Mouse (Mus musculus): ENCODE measurements around the gene Rbsn. TPM values are rescaled to one million over a fixed set of nuclear protein-coding genes. Genes with fewer than 3 reads are reported as not detected.

Rbsn gene
- 26.4 and 30.1 TPM in 2 replicates for polyA plus RNA-seq (2016; fragmentation: Nextera tagmentation; extraction: Ambion mirVana)

DNA sequence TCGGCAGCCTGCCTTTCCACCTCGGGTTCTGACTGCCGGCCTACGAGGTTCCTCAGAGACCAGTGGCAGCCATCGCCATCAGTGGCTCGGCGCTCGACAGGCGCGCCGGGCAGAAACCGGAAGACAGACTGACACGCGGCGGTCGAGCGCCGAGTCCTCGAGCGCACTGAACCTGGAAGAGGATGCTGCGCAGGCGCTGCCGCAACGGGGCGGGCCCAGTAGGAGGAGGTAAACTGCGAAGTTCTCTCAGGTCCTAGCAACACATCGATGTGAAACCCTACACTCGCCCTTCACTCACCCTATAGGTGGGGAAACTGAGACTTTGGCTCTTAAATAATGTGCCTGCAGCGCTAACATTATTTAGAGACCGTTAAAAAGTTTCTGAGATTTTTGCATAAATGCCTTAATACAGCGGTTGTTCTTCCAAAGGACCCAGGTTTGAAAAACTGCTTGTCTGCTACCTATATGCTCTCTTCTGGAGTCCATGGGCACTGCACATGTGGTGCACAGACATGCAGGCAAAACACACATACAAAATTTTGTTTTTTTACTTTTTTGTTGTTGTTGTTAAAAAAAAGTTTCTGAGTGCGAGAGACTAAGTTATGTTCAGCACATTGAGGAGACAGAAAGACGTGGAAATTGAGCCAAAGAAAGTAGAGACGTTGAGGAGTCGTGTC lies at the start of gene Rbsn:
Gene Rbsn (minus strand): TSS at position 153 of the 677 bp plus-strand sequence.
- H3K9me3 ChIP-seq (replicated peaks) = no peaks in the 10 kb centered on the region
- peak within 1 kb of the TSS; percentile 90 for H3K27ac ChIP-seq
- WGBS = 11% methylated on average over 35 of the region's 35 CpGs
- H3K4me1 ChIP-seq = peaks cover 10% of the 10 kb centered on the region
- peaks cover 16% of the 10 kb centered on the region for H3K36me3 ChIP-seq
- peak within 1 kb of the TSS; percentile 99 for H3K4me3 ChIP-seq
- H3K27me3 ChIP-seq (ENCODE audit: low read depth, poor library complexity, severe bottlenecking) = no peaks in the 10 kb centered on the region
- DNase-seq (ENCODE audit: low spot score) = peak; percentile 97

DNA sequence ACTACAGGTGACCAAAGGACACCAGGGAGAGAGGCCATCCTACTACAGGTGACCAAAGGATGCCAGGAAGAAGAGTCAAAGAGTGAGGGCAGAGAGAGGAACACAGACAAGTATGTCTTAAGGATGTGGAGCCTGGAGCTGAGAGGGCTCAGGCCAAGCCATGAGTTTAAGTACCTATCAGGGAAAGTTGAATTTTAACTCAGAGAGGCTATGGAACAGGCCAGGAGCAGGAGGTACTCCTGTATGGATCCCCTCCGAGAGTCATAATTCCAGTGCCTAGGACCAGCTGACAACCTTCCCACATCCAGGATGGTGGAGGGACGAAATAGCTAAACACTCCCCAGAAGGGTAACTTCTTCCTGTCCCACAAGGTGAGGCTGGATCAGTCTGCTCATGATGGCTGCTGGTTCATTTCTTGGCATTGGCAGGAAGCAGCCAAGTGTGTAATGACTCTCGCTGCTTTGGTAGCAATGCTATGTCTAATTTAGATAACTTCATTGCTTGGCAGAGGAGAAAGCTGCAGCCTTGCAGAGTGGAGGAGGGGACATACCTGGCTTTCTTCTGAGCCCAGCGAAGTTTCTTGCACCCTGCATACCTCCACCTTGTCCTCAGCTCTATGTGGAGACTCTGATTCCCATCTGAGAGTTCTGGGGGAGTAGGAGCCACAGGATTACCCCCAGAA lies 46.6 kb upstream of the Rbsn start:
- Histone ChIP-seq H3K27ac (no peak overlapping the region), H3K4me1 (peaks cover 5% of the 10 kb centered on the region; the same call in 1 of the 2 replicates), H3K4me3 (no peak overlapping the region), H3K36me3 (no peaks in the 10 kb centered on the region), H3K27me3 (ENCODE audit: low read depth, poor library complexity, severe bottlenecking) (no peaks in the 10 kb centered on the region), H3K9me3 (replicated peaks) (no peaks in the 10 kb centered on the region)
- no peak for DNase-seq (ENCODE audit: low spot score)
- WGBS = 86% methylated on average over 4 of the region's 4 CpGs

DNA sequence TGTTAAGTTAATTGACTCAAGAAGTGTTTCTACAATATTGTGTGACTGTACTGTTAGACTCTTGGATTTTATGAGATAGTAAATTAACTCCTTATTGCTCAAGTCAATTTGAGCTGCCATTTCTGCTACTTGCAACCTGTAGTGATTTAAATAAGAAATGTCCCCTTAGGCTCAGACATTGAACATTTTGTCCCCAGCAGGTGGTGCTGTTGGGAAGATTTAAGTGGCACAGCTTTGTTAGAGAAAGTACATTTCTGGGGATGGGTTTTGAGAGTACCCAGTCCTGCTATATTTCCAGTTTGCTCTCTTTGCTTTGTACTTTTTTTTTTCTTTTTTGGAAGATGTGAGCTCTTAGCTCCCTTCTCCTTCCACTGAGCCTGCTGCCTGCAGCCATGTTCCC lies 40.6 kb upstream of the Rbsn start:
- H3K9me3 ChIP-seq (replicated peaks) = no peaks in the 10 kb centered on the region
- no peaks in the 10 kb centered on the region for H3K36me3 ChIP-seq
- no peaks in the 10 kb centered on the region for H3K27me3 ChIP-seq (ENCODE audit: low read depth, poor library complexity, severe bottlenecking)
- H3K27ac ChIP-seq = no peak overlapping the region
- H3K4me1 ChIP-seq = no peaks in the 10 kb centered on the region
- no peak for DNase-seq (ENCODE audit: low spot score)
- H3K4me3 ChIP-seq = no peak overlapping the region

DNA sequence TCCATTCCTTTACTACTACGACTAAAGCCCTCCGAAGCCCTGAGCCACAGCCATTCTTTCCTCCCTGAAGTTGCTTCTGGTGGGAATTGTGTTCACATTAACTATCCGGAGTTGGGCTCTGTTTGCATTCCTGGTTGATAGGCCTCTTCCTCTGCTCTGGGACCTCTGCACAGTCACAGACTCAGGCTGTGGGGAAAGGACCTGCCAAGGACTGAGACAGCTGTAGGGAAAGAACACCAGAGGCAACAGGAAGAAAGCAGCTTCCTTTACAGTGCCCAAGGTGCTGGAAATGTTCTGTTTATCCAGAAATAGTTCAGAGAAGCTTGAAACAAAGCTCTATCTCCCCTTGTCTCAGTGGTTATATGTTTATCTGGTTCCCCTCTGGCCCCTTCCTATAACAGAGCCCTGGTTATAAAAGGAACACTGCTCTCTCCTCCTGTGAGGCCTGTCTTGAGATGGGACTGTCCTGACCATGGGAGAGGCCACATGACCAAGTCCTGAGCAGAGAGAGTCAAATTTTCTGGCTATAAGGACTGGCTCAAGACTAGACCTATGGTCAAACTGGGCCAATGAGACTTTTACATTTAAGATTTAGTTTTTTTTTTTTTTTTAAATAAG lies 38.6 kb upstream of the Rbsn start:
- no peaks in the 10 kb centered on the region for H3K36me3 ChIP-seq
- H3K4me3 ChIP-seq = no peak overlapping the region
- DNase-seq (ENCODE audit: low spot score) = no peak
- H3K27me3 ChIP-seq (ENCODE audit: low read depth, poor library complexity, severe bottlenecking) = no peaks in the 10 kb centered on the region
- 83% methylated on average over 3 of the region's 3 CpGs for WGBS
- no peaks in the 10 kb centered on the region for H3K4me1 ChIP-seq
- H3K27ac ChIP-seq = no peak overlapping the region
- no peaks in the 10 kb centered on the region for H3K9me3 ChIP-seq (replicated peaks)

DNA sequence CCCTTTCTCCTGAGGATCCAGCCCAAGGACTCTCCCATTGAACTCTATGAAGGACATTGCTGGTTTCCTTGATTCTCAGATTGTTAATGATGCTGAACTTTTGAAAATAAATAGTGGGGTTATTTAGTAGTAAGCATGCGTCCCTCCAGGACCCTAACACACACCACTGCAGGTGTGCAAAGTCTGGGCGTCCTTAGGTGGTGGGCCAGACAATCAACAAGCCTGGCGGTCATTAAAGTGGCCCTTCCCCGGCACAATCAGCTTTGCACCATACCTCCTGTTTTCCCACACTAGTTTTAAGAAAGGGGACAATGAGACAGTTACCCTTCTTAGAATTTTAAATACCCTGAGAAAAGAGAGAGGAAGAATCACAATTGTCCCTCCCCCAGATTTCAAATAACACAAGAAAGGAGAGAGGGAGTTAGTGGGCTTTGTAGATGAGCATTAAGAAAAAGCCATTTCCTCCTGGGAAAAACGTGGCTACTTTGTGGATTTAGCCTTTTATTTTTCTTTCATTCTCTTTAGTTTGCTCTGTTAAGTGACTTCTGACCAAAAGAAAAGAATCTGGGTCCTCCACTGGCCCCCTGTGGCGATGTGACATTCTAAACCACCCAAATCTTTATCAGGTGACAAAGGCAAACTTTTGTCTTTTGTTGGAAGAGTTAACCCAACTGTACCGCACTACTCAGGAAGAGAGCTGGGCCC lies 32.6 kb upstream of the Rbsn start:
- Histone ChIP-seq H3K27ac (no peak overlapping the region), H3K4me1 (peaks cover 9% of the 10 kb centered on the region), H3K9me3 (replicated peaks) (no peaks in the 10 kb centered on the region), H3K36me3 (no peaks in the 10 kb centered on the region), H3K4me3 (no peak overlapping the region), H3K27me3 (ENCODE audit: low read depth, poor library complexity, severe bottlenecking) (peaks cover 55% of the 10 kb centered on the region)
- no peak for DNase-seq (ENCODE audit: low spot score)
- 33% methylated on average over 7 of the region's 7 CpGs for WGBS

DNA sequence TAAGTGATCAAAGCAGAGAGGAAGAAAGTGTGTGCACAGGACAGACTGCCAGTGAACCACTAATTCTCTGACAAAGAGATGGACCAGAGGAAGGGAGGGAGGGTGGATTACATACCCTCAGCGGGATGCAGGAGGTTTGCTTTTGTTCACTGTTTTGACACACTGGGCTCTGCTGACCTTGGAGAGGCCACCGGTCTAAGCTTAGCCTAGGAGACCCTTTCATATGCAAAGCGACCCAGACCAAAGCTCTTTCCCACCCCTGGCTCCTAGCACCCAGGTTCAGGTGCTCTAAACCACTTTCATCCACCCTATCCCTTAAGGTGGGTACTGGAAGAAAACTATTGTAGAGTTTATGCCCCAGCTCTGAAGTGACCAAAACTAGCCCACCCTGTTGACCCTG lies 31.6 kb upstream of the Rbsn start:
- H3K27ac ChIP-seq = no peak overlapping the region
- no peaks in the 10 kb centered on the region for H3K36me3 ChIP-seq
- peaks cover 9% of the 10 kb centered on the region for H3K4me1 ChIP-seq
- H3K9me3 ChIP-seq (replicated peaks) = no peaks in the 10 kb centered on the region
- H3K4me3 ChIP-seq = no peak overlapping the region
- peaks cover 59% of the 10 kb centered on the region for H3K27me3 ChIP-seq (ENCODE audit: low read depth, poor library complexity, severe bottlenecking)
- 14% methylated on average over 3 of the region's 3 CpGs for WGBS
- no peak for DNase-seq (ENCODE audit: low spot score)

DNA sequence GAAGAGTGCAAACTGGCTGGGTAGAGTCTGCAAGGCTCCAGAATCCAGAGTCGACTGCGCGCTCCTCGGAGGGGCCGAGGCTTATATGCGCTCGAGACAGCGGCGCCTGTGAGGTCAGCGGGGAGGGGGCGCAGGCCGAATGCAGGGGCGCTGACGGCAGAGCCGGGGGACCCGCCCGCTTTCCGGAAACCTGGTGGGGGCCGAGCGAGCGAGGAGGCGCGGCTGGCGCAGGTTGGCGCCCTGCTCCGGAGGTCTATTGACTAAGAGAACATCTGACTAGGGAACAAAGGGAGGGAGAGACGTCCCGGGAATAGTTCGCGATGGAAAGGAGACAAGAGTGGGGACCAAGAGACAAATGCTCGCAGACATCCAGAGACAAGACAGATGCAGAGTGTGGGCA lies 29.9 kb upstream of the Rbsn start, which contains the start of gene Trh:
Gene Trh (minus strand): TSS at position 60 of the 400 bp plus-strand sequence.
- Histone ChIP-seq H3K36me3 (no peaks in the 10 kb centered on the region), H3K4me3 (peak within 1 kb of the TSS; percentile 49), H3K9me3 (replicated peaks) (no peaks in the 10 kb centered on the region), H3K27ac (peak within 1 kb of the TSS; percentile 54; the same call in 1 of the 2 replicates), H3K27me3 (ENCODE audit: low read depth, poor library complexity, severe bottlenecking) (peaks cover 59% of the 10 kb centered on the region), H3K4me1 (peaks cover 9% of the 10 kb centered on the region)
- DNase-seq (ENCODE audit: low spot score) = peak; percentile 40
- 1% methylated on average over 31 of the region's 31 CpGs for WGBS

DNA sequence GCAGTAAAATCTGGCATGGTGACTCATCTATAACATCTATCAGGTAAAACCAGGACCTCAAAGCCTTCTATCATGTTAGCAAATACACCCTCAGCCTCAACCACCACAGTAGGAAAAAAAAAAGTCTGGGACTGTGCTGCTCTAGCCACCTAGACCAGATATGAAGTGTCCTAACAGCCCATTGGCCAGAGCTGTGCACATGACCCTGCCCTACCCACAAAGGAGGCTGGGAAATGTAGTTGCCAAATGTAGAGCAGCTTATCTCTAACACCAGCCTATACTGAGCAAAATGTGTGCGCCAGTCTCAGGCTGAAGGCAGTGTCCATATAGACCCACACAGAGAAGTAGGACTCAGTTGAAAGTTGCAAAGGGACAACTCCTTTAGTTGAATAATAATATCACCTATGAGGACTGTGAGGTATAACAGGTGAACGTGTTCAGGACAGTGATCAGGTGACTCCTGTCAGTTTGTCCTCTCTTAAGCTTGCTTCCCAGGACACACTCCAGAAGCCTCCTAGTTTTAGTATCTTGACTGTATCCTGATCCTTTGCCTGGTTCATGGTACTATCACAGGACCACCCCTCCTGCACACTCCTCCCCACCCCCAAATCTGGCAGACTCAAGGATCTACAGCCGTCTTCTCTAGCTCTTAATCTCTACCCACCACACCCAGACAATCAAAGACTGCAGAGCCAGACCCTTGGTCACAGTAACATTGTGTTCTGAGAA lies 26.6 kb upstream of the Rbsn start:
- WGBS = 74% methylated on average over 3 of the region's 3 CpGs
- Histone ChIP-seq H3K4me3 (no peak overlapping the region), H3K4me1 (peaks cover 9% of the 10 kb centered on the region), H3K36me3 (no peaks in the 10 kb centered on the region), H3K27me3 (ENCODE audit: low read depth, poor library complexity, severe bottlenecking) (peaks cover 44% of the 10 kb centered on the region), H3K27ac (no peak overlapping the region), H3K9me3 (replicated peaks) (no peaks in the 10 kb centered on the region)
- no peak for DNase-seq (ENCODE audit: low spot score)

DNA sequence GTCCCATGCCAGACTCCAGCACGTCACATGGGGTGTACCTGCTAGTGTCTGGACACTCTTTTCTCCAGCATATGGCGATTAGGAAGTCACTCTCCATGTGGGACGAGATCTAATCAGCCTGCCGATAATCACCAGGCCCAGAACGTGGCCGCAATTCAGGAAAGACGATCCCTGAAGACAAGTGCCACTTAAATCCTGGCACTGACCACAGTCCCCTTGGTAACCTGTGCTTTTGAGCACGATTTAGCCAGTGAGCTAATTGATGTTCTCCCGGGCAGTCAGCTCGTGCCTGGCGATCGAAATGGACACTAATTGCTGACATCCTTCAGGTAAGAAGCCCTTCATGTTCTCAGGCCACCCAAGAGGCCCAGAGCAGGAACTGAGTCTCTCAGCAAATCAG lies 20.3 kb upstream of the Rbsn start:
- Histone ChIP-seq H3K36me3 (no peaks in the 10 kb centered on the region), H3K9me3 (replicated peaks) (no peaks in the 10 kb centered on the region), H3K4me1 (no peaks in the 10 kb centered on the region), H3K27me3 (ENCODE audit: low read depth, poor library complexity, severe bottlenecking) (no peaks in the 10 kb centered on the region), H3K4me3 (no peak overlapping the region), H3K27ac (no peak overlapping the region)
- DNase-seq (ENCODE audit: low spot score) = no peak
- 60% methylated on average over 12 of the region's 12 CpGs for WGBS

DNA sequence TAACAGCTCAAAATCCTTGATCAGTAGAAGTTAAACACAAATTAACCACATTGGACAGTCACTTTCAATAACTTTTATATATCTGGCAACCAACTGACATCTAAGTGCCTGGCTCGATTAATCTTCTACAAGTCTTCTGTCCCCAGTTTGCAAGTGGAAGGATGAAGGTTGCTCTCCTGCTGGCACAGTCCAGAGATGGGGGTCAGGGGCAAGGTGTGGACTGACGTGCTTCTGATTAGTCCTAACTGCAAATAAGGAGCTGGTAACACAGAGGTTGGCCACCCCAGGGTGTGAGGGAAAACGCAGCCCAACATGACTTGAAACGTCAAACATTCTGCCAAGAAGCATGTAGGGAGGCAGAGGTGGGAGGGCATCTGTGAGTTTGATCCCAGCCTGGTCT lies 17.0 kb upstream of the Rbsn start:
- no peak for DNase-seq (ENCODE audit: low spot score)
- Histone ChIP-seq H3K4me1 (no peaks in the 10 kb centered on the region), H3K9me3 (replicated peaks) (no peaks in the 10 kb centered on the region), H3K27me3 (ENCODE audit: low read depth, poor library complexity, severe bottlenecking) (no peaks in the 10 kb centered on the region), H3K4me3 (no peak overlapping the region), H3K27ac (no peak overlapping the region), H3K36me3 (no peaks in the 10 kb centered on the region)
- 73% methylated on average over 4 of the region's 4 CpGs for WGBS

DNA sequence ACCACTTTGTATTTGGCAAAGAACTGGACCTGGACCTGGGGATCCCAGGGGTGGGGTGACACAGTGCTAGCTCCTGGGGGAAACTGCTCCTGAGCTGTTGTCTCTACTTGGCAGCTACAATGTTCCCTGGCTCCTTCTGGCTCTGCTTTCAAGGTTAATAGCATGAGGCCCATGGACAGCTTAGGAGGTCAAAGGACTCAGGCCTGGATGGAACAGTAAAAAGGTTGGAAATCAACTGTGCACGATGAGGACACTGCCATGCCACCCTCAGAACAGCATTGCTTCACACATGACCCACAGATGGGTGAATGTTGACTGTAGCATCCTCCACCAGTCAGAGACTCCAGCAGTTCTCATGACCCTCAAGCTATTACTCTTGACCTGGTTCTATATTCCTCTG lies 16.6 kb upstream of the Rbsn start:
- Histone ChIP-seq H3K4me1 (no peaks in the 10 kb centered on the region), H3K9me3 (replicated peaks) (no peaks in the 10 kb centered on the region), H3K36me3 (no peaks in the 10 kb centered on the region), H3K27ac (no peak overlapping the region), H3K27me3 (ENCODE audit: low read depth, poor library complexity, severe bottlenecking) (no peaks in the 10 kb centered on the region), H3K4me3 (no peak overlapping the region)
- no peak for DNase-seq (ENCODE audit: low spot score)
- 65% methylated on average over 1 of the region's 1 CpGs for WGBS

DNA sequence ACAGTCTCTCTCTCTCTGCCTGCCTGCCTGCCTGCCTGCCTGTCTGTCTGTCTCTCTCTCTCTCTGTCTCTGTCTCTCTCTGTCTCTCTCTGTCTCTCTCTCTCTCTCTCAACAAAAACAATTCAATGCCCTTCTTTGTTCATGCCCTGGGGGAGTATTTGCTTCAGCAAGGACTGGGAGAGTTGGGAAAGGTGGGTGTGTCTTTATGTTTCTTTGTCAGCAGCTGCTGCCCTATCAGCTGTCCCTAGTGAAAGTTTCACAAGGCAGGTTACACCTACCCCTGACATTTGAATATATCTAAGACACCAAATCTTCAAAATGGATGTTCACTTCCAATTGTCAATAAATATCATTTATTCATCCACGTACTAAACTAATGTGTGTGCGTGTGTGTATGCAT lies 14.9 kb upstream of the Rbsn start:
- Histone ChIP-seq H3K27me3 (ENCODE audit: low read depth, poor library complexity, severe bottlenecking) (no peaks in the 10 kb centered on the region), H3K4me1 (no peaks in the 10 kb centered on the region), H3K36me3 (no peaks in the 10 kb centered on the region), H3K9me3 (replicated peaks) (no peaks in the 10 kb centered on the region), H3K27ac (no peak overlapping the region), H3K4me3 (no peak overlapping the region)
- no peak for DNase-seq (ENCODE audit: low spot score)
- WGBS = 92% methylated on average over 2 of the region's 2 CpGs
